Mouse (Mus musculus): ENCODE measurements around the gene Pim3.

- TF ChIP-seq ZKSCAN1 (IDR thresholded peaks at IDR 0.05; ENCODE audit: borderline replicate concordance, low read depth, low read length): no peak
- no peak for TF ChIP-seq CTCF (conservative IDR thresholded peaks at IDR 0.05 in 1 of 2, IDR thresholded peaks at IDR 0.05 in 1 of 2; ENCODE audit: low read depth in 2 of 2, low read length in 2 of 2)
- TF ChIP-seq TBP (conservative IDR thresholded peaks at IDR 0.05; ENCODE audit: low read depth, low read length): no peak
- no peak for TF ChIP-seq RCOR1 (conservative IDR thresholded peaks at IDR 0.05; ENCODE audit: low read depth, low read length)
- no peak for TF ChIP-seq USF2 (conservative IDR thresholded peaks at IDR 0.05; ENCODE audit: low read depth, low read length)
- no peak for TF ChIP-seq SIN3A (IDR thresholded peaks at IDR 0.05; ENCODE audit: low read length)
- no peak for TF ChIP-seq HCFC1 (IDR thresholded peaks at IDR 0.05; ENCODE audit: low read depth, low read length)
Observed at GRCm38 (mm10) chr15:88904056-88904811, 42.2 kb downstream of the Pim3 start.

Data from CH12.LX (cell line).